Mouse (Mus musculus) embryonic fibroblast, embryonic 13.5 days (primary cell): ENCODE measurements at regions not wholly inside any gene's neighbourhood (a gene's known extent, or its start where the extent isn't known, plus 50 kb on each side); places are given as distances from the start of the nearest gene placed in this dataset.

Experiments used
- CTCF ChIP-seq: IDR thresholded peaks from 2 replicates; pipeline ENCODE4 v1.5.1; 2011; ENCODE audit warnings: mild to moderate bottlenecking, control low read depth, low read length, moderate library complexity, borderline replicate concordance; ENCODE audit not compliant: insufficient read depth
- POLR2A ChIP-seq: IDR thresholded peaks from 2 replicates; pipeline ENCODE4 v1.6.1; 2011; ENCODE audit warnings: low read depth, mild to moderate bottlenecking, control low read depth, low read length, moderate library complexity

- TF ChIP-seq POLR2A (no peak), CTCF (no peak)
Observed at GRCm38 (mm10) chr2:75150986-75151385, 325.4 kb downstream of the Mtx2 start.
